Mouse (Mus musculus) MEL (cell line): ENCODE results near the gene Blzf1.

Experiments used
- CHD1 ChIP-seq: IDR thresholded peaks from 2 replicates; pipeline ENCODE4 v1.6.1; 2012; ENCODE audit warnings: low read depth, mild to moderate bottlenecking, inconsistent platforms, low read length, improper control_type of control experiment
- CTCF ChIP-seq, 3 experiments: IDR thresholded peaks in 2 of 3; conservative IDR thresholded peaks in 1 of 3; 2 replicates each; pipeline ENCODE4 v1.5.1; 2011 to 2012; ENCODE audit warnings: low read length in 3 of 3, low read depth in 2 of 3, mild to moderate bottlenecking in 2 of 3, improper control_type of control experiment in 1 of 3, inconsistent platforms in 1 of 3, mixed read lengths in 1 of 3, moderate library complexity in 1 of 3; ENCODE audit not compliant: control insufficient read depth in 1 of 3, insufficient read depth in 1 of 3, poor library complexity in 1 of 3, severe bottlenecking in 1 of 3
- MAX ChIP-seq: IDR thresholded peaks from 2 replicates; pipeline ENCODE4 v1.6.1; 2011; ENCODE audit warnings: low read length, improper control_type of control experiment
- POLR2A ChIP-seq, 2 experiments: IDR thresholded peaks; 2 replicates each; pipeline ENCODE4 v1.6.1; 2011 to 2012; ENCODE audit warnings: low read length in 2 of 2, mild to moderate bottlenecking in 2 of 2, control low read depth in 1 of 2, improper control_type of control experiment in 1 of 2, low read depth in 1 of 2, moderate library complexity in 1 of 2; ENCODE audit not compliant: control insufficient read depth in 1 of 2, insufficient read depth in 1 of 2, poor library complexity in 1 of 2
- POLR2AphosphoS2 ChIP-seq: IDR thresholded peaks from 2 replicates; pipeline ENCODE4 v1.6.1; 2011; ENCODE audit warnings: low read length, improper control_type of control experiment
- RCOR1 ChIP-seq: IDR thresholded peaks from 2 replicates; pipeline ENCODE4 v1.6.1; 2012; ENCODE audit warnings: low read depth, mild to moderate bottlenecking, inconsistent platforms, low read length, improper control_type of control experiment
- SMC3 ChIP-seq: IDR thresholded peaks from 2 replicates; pipeline ENCODE4 v1.6.1; 2011; ENCODE audit warnings: low read depth, low read length, improper control_type of control experiment
- USF1 ChIP-seq: IDR thresholded peaks from 2 replicates; pipeline ENCODE4 v1.6.1; 2014; ENCODE audit warnings: low read depth, mild to moderate bottlenecking, inconsistent platforms, low read length, improper control_type of control experiment, moderate library complexity

- TF ChIP-seq POLR2AphosphoS2 (no peak), SMC3 (no peak), CTCF (IDR thresholded peaks at IDR 0.05 in 2 of 3, conservative IDR thresholded peaks at IDR 0.05 in 1 of 3; ENCODE audit: control insufficient read depth in 1 of 3, insufficient read depth in 1 of 3, low read depth in 2 of 3, low read length in 3 of 3, poor library complexity in 1 of 3, severe bottlenecking in 1 of 3) (no peak), CHD1 (no peak), USF1 (no peak), POLR2A (IDR thresholded peaks at IDR 0.05; ENCODE audit: control insufficient read depth in 1 of 2, insufficient read depth in 1 of 2, low read depth in 1 of 2, low read length in 2 of 2, poor library complexity in 1 of 2) (no peak), RCOR1 (no peak), MAX (no peak)
These were observed 28.0 kb downstream of the Blzf1 start for GRCm38 (mm10) chr1:164279332-164279731.
